Mouse (Mus musculus) lung, postnatal 0 days (tissue): ENCODE measurements around the gene Ntn4.

Source experiments
- CTCF ChIP-seq: IDR thresholded peaks from 2 replicates; pipeline ENCODE4 v1.5.1; 2016; ENCODE audit warnings: antibody characterized with exemption, mild to moderate bottlenecking
- EP300 ChIP-seq: IDR thresholded peaks from 2 replicates; pipeline ENCODE4 v1.6.1; 2016; ENCODE audit warnings: antibody characterized with exemption, mild to moderate bottlenecking, control low read depth

GRCm38 (mm10) chr10:93649600-93649999, 9.1 kb downstream of the Ntn4 start:
- TF ChIP-seq CTCF (no peak), EP300 (no peak)
